Mouse (Mus musculus) lung, embryonic 15.5 days (tissue): ENCODE results near the gene Mapk1ip1l. TPM values are rescaled to one million over a fixed set of nuclear protein-coding genes. Genes with fewer than 3 reads are reported as not detected.
A peak's percentile ranks its signal among the peaks of the same experiment; 100 is the strongest.

Experiments used
- ATAC-seq: fragments of 200-750 bp; cut with Nextera tagmentation; 2 replicates; pipeline ENCODE4 v1.8.0; 2017; ENCODE audit warnings: moderate number of reproducible peaks, borderline replicate concordance; ENCODE audit not compliant: low FRiP score, low TSS enrichment; ENCODE audit errors: extremely low read depth
- H3K27ac ChIP-seq: fragments of 300-500 bp; sonication (generic); 2 replicates; pipeline ENCODE4 v1.5.1; 2015; ENCODE audit warnings: moderate library complexity, mild to moderate bottlenecking, inconsistent platforms
- H3K27me3 ChIP-seq: fragments of 300-500 bp; sonication (generic); 2 replicates; pipeline ENCODE4 v1.6.1; 2015; ENCODE audit warnings: inconsistent platforms
- H3K36me3 ChIP-seq: fragments of 300-500 bp; sonication (generic); 2 replicates; pipeline ENCODE4 v1.6.1; 2015; ENCODE audit warnings: inconsistent platforms
- H3K4me1 ChIP-seq: fragments of 300-500 bp; sonication (generic); 2 replicates; pipeline ENCODE4 v1.6.1; 2015; ENCODE audit warnings: inconsistent platforms
- H3K4me2 ChIP-seq: fragments of 300-500 bp; sonication (generic); 2 replicates; pipeline ENCODE4 v1.6.1; 2015; ENCODE audit warnings: inconsistent platforms, mild to moderate bottlenecking, moderate library complexity
- H3K4me3 ChIP-seq: fragments of 300-500 bp; sonication (generic); 2 replicates; pipeline ENCODE4 v1.5.1; 2015; ENCODE audit warnings: mild to moderate bottlenecking, inconsistent platforms
- H3K9ac ChIP-seq: fragments of 300-500 bp; sonication (generic); 2 replicates; pipeline ENCODE4 v1.6.1; 2015; ENCODE audit warnings: inconsistent platforms
- H3K9me3 ChIP-seq: fragments of 300-500 bp; sonication (generic); 2 replicates; pipeline ENCODE4 v1.6.1; 2016; ENCODE audit warnings: inconsistent platforms
- WGBS: fragments of 180-500 bp; shearing (Covaris S2); methylation state at CpG from one replicate; pipeline ENCODE4 v1.1.7; 2015; 5-methylcytosine and 5-hydroxymethylcytosine counted together
- polyA plus RNA-seq: library from polyadenylated mRNA; unstranded; fragments of >200 nt; fragmentation: Nextera tagmentation; extraction: Ambion mirVana; gene quantifications from 2 replicates; pipeline ENCODE4 v1.2.1, GENCODE M21; 2015

Mapk1ip1l gene
- polyA plus RNA-seq, 1 experiment from 2014 or later: 67.7 TPM

DNA sequence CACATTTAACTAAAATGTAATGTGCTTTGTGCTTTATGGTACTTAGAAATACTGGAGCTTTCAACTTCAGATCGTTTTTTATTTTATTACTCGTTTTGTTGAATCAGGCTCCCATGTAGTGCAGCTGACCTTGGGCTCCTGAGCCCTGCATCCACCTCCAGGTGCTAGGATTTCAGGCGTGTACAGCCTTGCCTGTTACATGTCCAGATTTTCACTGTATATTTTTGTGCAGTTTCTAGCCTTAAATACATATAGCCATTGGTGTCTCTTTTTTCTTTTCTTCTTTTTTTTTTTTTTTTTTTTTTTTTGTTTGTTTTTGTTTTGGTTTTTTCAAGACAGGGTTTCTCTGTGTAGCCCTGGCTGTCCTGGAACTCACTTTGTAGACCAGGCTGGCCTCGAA, 16.5 kb upstream of the Mapk1ip1l start:
- 86% methylated on average over 4 of the region's 4 CpGs for WGBS
- Histone ChIP-seq H3K4me1 (peaks cover 16% of the 10 kb centered on the region; the same call in 1 of the 2 replicates), H3K9ac (no peak overlapping the region), H3K27me3 (no peaks in the 10 kb centered on the region), H3K4me3 (no peak overlapping the region), H3K36me3 (no peaks in the 10 kb centered on the region), H3K9me3 (no peaks in the 10 kb centered on the region), H3K4me2 (no peak overlapping the region), H3K27ac (no peak overlapping the region)
- ATAC-seq: no peak

DNA sequence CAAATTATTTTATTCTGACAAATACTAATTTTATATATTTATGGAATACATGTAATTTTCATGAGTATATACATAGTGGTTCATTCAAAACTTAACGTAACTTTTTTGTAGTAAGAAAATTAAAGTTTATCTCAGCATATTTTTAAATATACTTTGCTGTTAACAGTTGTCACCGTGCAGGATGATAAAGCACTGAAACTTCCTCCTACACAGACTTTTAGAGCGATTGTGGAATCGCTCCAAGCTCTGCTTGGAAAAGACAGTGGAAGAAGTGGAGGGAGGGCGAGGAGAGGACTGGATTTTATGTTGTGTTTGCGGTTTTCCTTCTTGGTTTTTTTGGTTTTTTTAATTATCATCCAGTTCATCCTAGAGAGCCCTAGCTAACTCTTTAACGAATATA, 14.5 kb upstream of the Mapk1ip1l start:
- Histone ChIP-seq H3K9ac (no peak overlapping the region), H3K4me2 (no peak overlapping the region), H3K27me3 (no peaks in the 10 kb centered on the region), H3K27ac (no peak overlapping the region), H3K36me3 (no peaks in the 10 kb centered on the region), H3K4me1 (0 out of 2 replicates have a peak, but pooled peaks cover 9% of the 10 kb centered on the region), H3K9me3 (no peaks in the 10 kb centered on the region), H3K4me3 (no peak overlapping the region)
- no peak for ATAC-seq
- WGBS: 40% methylated on average over 7 of the region's 7 CpGs

DNA sequence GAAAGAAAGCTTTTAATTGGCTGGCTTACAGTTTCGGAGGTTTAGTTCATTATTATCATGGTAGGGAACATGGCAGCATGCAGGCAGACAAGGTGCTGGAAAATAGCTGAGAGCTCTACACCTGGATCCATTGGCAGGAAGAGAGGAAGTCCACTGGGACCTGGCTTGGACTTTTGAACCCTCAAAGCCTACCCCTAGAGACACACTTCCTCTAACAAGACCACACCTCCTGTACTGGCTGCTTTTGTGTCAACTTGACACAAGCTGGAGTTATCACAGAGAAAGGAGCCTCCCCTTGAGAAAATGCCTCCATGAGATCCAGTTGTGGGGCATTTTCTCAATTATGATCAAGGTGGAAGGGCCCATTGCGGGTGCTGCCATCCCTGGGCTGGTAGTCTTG, 12.8 kb upstream of the Mapk1ip1l start:
- Histone ChIP-seq H3K9ac (no peak overlapping the region), H3K9me3 (no peaks in the 10 kb centered on the region)
- 94% methylated on average over 2 of the region's 2 CpGs for WGBS

DNA sequence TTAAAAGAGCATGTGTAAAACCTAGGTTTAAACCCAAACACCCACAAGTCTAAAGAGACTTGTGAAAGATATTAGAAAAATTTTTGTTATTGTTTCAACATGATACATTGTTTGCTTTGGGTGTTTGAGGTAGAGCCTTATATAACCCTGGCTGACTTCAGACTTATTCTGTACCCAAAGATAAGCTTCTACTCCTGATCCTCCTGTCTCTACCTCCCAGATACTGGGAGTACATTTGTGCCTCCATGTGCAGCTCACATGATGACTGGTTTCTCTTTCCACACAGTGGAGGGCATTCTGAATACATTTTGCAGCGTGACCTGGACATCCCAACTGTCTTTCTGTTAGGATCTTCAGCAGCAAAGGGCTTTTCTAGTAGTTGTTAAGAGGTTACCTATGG, 11.9 kb upstream of the Mapk1ip1l start:
- 0 out of 2 replicates have a peak, but pooled peaks cover 9% of the 10 kb centered on the region for H3K4me1 ChIP-seq
- H3K36me3 ChIP-seq: peaks cover 12% of the 10 kb centered on the region; the same call in 1 of the 2 replicates
- H3K27me3 ChIP-seq: no peaks in the 10 kb centered on the region
- WGBS: 84% methylated on average over 1 of the region's 1 CpGs
- ATAC-seq: no peak
- no peak overlapping the region for H3K4me3 ChIP-seq
- H3K9ac ChIP-seq: no peak overlapping the region
- H3K9me3 ChIP-seq: no peaks in the 10 kb centered on the region
- no peak overlapping the region for H3K27ac ChIP-seq
- no peak overlapping the region for H3K4me2 ChIP-seq

More for the DNA sequence above, 12.8 kb upstream of the Mapk1ip1l start:
- Histone ChIP-seq H3K36me3 (peaks cover 7% of the 10 kb centered on the region; the same call in 1 of the 2 replicates), H3K4me2 (no peak overlapping the region), H3K4me1 (0 out of 2 replicates have a peak, but pooled peaks cover 9% of the 10 kb centered on the region), H3K27me3 (no peaks in the 10 kb centered on the region), H3K4me3 (no peak overlapping the region), H3K27ac (no peak overlapping the region)
- no peak for ATAC-seq

DNA sequence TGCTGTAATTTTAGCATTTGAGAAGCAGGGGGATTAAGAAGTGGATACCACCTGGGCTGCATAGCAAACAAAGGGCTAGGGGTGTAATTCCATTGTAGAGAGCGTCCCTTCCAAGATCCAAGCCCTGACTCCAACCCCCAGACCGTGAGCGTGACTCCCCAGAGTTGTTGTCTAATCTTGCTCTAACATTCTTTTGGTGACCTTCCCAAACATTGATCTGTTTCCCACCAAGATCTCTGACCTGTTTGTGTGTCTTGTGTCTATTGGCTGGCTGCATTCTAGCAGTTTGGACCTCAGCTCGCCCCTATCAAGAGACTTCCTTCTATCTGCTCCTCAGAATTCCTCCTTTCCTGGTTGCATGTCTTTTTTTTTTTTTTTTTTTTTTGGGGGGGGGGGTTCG, 11.0 kb upstream of the Mapk1ip1l start:
- no peak overlapping the region for H3K27ac ChIP-seq
- H3K36me3 ChIP-seq: peaks cover 12% of the 10 kb centered on the region; the same call in 1 of the 2 replicates
- no peak overlapping the region for H3K4me3 ChIP-seq
- H3K9me3 ChIP-seq: no peaks in the 10 kb centered on the region
- H3K9ac ChIP-seq: no peak overlapping the region
- no peaks in the 10 kb centered on the region for H3K27me3 ChIP-seq
- 0 out of 2 replicates have a peak, but pooled peaks cover 9% of the 10 kb centered on the region for H3K4me1 ChIP-seq
- no peak overlapping the region for H3K4me2 ChIP-seq
- 87% methylated on average over 5 of the region's 5 CpGs for WGBS
- ATAC-seq: no peak

DNA sequence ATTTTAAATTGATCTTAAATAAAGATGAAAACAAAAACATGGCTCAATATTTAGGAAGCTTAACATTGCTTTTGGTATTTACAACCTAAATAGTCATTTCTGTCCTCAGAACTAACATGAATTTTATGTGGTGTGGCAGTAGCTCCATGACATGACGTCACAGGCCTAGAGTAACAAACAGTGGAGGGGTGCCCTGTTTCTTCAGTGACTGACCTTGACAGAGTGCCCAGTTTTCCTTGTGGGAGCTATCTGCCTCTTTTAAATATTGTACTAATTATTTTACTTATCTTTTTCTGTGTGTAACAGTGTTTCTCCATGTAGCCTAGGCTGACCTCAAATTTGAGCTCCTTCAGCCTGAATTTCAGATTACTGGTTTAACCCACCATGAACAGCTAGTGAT, 6.3 kb upstream of the Mapk1ip1l start:
- H3K4me3 ChIP-seq: no peak overlapping the region
- no peaks in the 10 kb centered on the region for H3K9me3 ChIP-seq
- WGBS: 69% methylated on average over 1 of the region's 1 CpGs
- H3K36me3 ChIP-seq: peaks cover 12% of the 10 kb centered on the region; the same call in 1 of the 2 replicates
- ATAC-seq: no peak
- H3K27me3 ChIP-seq: no peaks in the 10 kb centered on the region
- no peak overlapping the region for H3K27ac ChIP-seq
- H3K9ac ChIP-seq: no peak overlapping the region
- no peak overlapping the region for H3K4me2 ChIP-seq
- H3K4me1 ChIP-seq: no peaks in the 10 kb centered on the region

DNA sequence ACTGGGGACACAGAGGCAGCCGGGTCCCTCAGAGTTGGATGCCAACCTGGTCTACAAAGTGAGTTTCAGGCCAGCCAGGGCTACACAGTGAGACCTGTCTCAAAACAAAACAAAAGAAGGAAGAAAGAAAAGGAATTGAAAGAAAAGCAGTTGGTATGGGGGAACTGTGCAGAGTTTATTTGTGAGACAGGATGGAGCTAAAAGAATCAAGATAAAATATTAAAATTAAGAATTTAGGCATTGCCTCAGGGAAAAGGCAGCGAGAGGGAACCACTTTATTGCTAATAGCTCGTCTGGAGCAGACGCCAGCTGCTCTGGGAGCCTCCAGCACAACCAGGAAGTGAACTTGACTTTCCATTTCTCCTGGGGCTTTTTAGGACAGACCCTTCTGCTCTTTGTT, 3.9 kb upstream of the Mapk1ip1l start:
- Histone ChIP-seq H3K9ac (no peak overlapping the region), H3K27me3 (no peaks in the 10 kb centered on the region), H3K36me3 (peaks cover 12% of the 10 kb centered on the region; the same call in 1 of the 2 replicates), H3K9me3 (no peaks in the 10 kb centered on the region), H3K4me3 (no peak overlapping the region), H3K27ac (no peak overlapping the region), H3K4me1 (peaks cover 4% of the 10 kb centered on the region; the same call in 1 of the 2 replicates), H3K4me2 (no peak overlapping the region)
- ATAC-seq: no peak
- 63% methylated on average over 4 of the region's 4 CpGs for WGBS

DNA sequence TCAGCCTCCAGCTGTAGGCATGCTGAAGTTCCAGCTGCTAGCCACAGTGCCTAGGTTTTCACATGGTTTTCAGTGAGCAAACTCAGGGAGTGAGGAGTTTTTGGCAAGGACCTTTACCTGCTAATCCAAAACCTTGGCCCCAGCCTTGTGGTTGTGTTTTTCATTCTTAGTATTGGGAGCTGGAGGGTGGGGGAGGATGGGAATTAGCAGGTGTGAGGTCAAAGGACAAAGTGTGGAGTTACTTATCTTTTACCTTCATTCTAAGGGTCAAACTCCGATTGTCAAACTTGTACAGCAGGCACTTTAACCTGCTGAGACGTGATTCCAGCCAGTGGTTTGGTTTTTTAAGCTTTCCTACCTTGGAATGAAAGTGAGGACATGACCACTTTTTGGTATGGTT, 1.8 kb upstream of the Mapk1ip1l start:
- 48% methylated on average over 2 of the region's 2 CpGs for WGBS
- Histone ChIP-seq H3K9ac (no peak overlapping the region), H3K4me1 (peaks cover 15% of the 10 kb centered on the region), H3K27ac (no peak overlapping the region), H3K27me3 (no peaks in the 10 kb centered on the region), H3K36me3 (no peaks in the 10 kb centered on the region), H3K9me3 (no peaks in the 10 kb centered on the region), H3K4me2 (no peak overlapping the region), H3K4me3 (no peak overlapping the region)
- no peak for ATAC-seq

DNA sequence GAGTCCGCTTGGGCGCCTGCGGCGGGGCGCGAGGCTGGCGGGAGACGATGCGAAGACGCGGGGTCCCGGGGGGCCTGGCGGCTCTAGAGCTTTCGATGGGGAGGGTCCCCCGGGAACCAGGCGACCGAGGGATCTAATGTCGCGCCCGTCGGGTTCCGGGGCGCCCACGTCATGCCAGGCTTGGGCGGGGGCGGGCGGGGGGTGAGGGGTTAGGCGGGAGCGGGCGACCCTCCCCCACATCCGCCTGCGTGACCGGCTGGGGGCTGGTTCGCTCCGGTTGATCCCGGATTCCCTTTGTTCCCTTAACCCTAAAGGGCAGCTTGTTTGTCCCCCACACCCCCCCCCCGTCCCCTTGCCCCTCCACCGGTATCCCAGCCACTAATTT, 334 bp downstream of the Mapk1ip1l start:
- peak; percentile 78 for ATAC-seq
- Histone ChIP-seq H3K27me3 (no peaks in the 10 kb centered on the region), H3K4me2 (peak overlapping the region; percentile 57), H3K4me3 (peak overlapping the region; percentile 85), H3K9me3 (no peaks in the 10 kb centered on the region), H3K9ac (peak overlapping the region; percentile 98), H3K27ac (peak overlapping the region; percentile 97), H3K36me3 (no peaks in the 10 kb centered on the region), H3K4me1 (peaks cover 15% of the 10 kb centered on the region)
- 0% methylated on average over 34 of the region's 38 CpGs for WGBS

DNA sequence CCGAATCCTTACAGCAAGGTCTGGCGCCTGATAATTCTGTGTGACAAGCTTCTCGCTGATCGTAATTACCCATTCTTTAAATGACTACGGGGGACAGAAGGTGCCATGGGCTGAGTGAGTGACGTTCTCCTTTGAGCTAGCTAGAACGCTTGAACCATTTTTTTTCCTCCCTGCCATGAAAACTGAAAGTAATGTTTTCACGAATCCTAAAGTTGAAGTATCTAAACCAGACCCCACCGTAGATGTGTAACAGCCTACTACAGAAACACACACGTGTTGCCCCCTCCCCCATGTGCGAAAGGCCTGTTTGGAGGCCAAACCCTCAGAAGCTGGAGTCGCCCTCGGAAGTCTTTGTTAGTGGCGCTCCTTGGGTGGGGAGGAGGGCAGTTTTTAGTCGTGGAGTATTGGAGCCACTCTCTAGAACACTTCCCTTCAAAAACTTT, 774 bp downstream of the Mapk1ip1l start:
- Histone ChIP-seq H3K9ac (peak overlapping the region; percentile 98), H3K4me3 (peak overlapping the region; percentile 85), H3K27ac (peak overlapping the region; percentile 97), H3K9me3 (no peaks in the 10 kb centered on the region), H3K27me3 (no peaks in the 10 kb centered on the region), H3K4me2 (peak overlapping the region; percentile 57), H3K36me3 (no peaks in the 10 kb centered on the region; the same call in 1 of the 2 replicates), H3K4me1 (peaks cover 15% of the 10 kb centered on the region)
- ATAC-seq: peak; percentile 43
- WGBS: 0% methylated on average over 15 of the region's 15 CpGs

DNA sequence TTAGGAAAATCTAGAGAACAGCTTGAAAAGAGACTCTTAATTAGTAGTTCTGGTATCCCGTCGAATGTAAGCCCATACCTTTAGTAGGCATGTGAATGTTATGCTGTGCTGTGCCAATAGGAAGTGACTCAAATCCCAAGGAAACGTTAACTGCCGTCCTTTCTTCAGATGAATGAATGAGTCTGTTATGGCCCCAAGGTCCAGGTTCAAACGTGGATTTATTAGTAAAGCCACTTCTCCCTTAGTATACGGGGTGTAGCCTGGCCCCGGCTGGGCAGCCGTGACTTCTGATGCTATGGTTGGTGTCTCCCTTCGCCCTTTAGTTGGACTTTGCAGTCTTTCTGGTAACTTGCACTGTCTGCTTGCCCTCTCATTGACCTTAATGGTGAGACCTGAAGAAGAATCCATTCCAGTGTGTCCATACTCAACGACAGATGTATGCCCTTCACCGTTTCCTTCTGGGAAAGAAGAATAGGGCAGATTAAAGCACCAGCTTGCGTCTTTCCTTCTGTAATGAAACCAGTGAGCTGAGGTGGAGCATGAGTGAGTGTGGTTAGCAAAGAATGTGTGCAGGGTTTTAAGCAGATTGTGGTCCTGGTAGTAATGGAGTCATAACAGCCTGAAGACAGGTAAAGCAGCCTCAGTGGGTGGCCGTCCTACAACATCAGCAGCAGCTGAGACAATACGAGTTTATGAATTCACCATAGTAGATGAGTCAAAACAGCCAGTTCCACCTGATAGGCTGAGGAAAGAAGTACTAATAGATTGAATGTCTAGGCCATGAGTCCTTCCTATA, 5.0 kb downstream of the Mapk1ip1l start:
- H3K4me2 ChIP-seq: no peak overlapping the region
- no peak for ATAC-seq
- WGBS: 72% methylated on average over 14 of the region's 14 CpGs

DNA sequence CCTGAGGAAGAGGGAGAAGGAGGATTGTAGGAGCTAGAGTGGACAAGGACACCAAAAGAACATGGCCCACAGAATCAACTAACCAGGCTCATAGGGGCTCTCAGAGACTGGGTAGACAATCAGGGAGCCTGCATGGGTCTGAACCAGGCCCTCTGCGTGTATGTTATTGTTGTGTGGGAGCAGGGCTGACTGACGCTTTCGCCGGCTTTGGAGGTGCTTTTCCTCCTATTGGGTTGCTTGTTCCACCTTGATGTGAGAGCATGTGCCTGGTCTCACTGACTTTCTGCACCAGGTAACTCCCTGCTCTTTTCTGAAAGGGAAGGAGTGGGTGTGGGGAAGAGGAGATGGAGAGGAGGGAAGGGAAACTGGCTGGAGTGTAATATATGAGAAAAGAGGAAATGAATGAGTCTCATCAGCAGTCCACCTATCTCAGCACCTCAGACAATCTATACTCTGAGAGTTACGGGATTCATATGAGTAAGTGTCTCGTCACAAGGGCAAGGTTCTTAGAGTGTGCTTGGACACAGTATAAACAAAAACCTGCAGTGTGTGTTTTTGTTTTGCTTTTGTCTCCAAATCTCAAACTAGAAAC, 6.8 kb downstream of the Mapk1ip1l start:
- Histone ChIP-seq H3K27me3 (no peaks in the 10 kb centered on the region), H3K4me2 (no peak overlapping the region), H3K36me3 (peaks cover 12% of the 10 kb centered on the region), H3K4me1 (peaks cover 4% of the 10 kb centered on the region), H3K27ac (no peak overlapping the region), H3K9ac (no peak overlapping the region), H3K4me3 (no peak overlapping the region), H3K9me3 (no peaks in the 10 kb centered on the region)
- no peak for ATAC-seq
- WGBS: 82% methylated on average over 6 of the region's 6 CpGs

More for the DNA sequence above, 5.0 kb downstream of the Mapk1ip1l start:
- Histone ChIP-seq H3K9me3 (no peaks in the 10 kb centered on the region), H3K36me3 (peaks cover 5% of the 10 kb centered on the region; the same call in 1 of the 2 replicates), H3K9ac (no peak overlapping the region), H3K27me3 (no peaks in the 10 kb centered on the region), H3K27ac (no peak overlapping the region), H3K4me3 (no peak overlapping the region), H3K4me1 (peaks cover 11% of the 10 kb centered on the region)
